Mouse (Mus musculus) embryonic fibroblast, embryonic 13.5 days (primary cell): ENCODE results near the gene Gltpd2.

Experiments used
- CTCF ChIP-seq: IDR thresholded peaks from 2 replicates; pipeline ENCODE4 v1.5.1; 2011; ENCODE audit warnings: mild to moderate bottlenecking, control low read depth, low read length, moderate library complexity, borderline replicate concordance; ENCODE audit not compliant: insufficient read depth
- POLR2A ChIP-seq: IDR thresholded peaks from 2 replicates; pipeline ENCODE4 v1.6.1; 2011; ENCODE audit warnings: low read depth, mild to moderate bottlenecking, control low read depth, low read length, moderate library complexity

GRCm38 (mm10) chr11:70541415-70541814 is 22.4 kb downstream of the Gltpd2 start:
- TF ChIP-seq CTCF (no peak), POLR2A (no peak)
